Mouse (Mus musculus): ENCODE data around the gene Gm5294. TPM values are rescaled to one million over a fixed set of nuclear protein-coding genes. Genes with fewer than 3 reads are reported as not detected.

Gene Gm5294
- polyA plus RNA-seq (2012; rRNA removed) = not detected in 2 replicates

DNA sequence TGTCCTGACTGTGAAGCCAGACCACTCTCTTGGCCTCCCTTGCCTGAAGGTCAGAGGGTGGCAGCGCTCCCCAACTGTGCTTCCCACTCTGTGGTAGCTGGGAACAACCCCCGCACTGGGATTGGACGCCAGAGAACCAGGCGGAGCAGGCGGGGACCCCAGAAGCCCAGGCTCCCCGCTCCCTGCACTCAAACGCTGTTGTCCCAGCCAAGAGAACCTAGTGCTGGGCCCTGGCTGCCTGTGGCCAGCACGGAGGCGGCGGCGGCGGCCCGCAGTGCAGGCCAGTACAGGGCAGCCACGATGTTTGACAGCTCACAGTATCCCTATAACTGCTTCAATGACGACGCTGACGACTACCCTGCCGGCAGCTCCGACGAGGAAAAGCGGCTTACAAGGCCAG, at the start of gene Gm5294:
Gm5294 (plus strand) TSS at position 301 of the 400 bp plus-strand sequence.

Other genes starting within 250 kb of the Gm5294 start
- 26.7 and 40.8 TPM in 2 replicates for gene Zfp68, start 200.3 kb upstream of the Gm5294 start, polyA plus RNA-seq (2012; rRNA removed)
- 9.6 and 11.6 TPM in 2 replicates for gene A430033K04Rik, start 197.2 kb upstream of the Gm5294 start, polyA plus RNA-seq (2012; rRNA removed)
- gene Fam20c, start 65.6 kb upstream of the Gm5294 start, polyA plus RNA-seq (2012; rRNA removed) = 15.7 and 26.7 TPM in 2 replicates
- 8.2 and 14.5 TPM in 2 replicates for gene Pdgfa, start 177.3 kb downstream of the Gm5294 start, polyA plus RNA-seq (2012; rRNA removed)

Measured in central nervous system, embryonic 11.5 days (tissue).